Mouse (Mus musculus) liver, embryonic 15.5 days (tissue): ENCODE results near the gene Gm20388. TPM values are rescaled to one million over a fixed set of nuclear protein-coding genes. Genes with fewer than 3 reads are reported as not detected.
"Not testable (repeated sequence)": the region's sequence is repeated elsewhere in the genome, so short reads cannot be mapped to it uniquely, and the experiment has no call there.

Experiments used
- ATAC-seq: fragments of 200-750 bp; cut with Nextera tagmentation; 2 replicates; pipeline ENCODE4 v1.8.0; 2017; ENCODE audit warnings: moderate number of reproducible peaks, mild to moderate bottlenecking, moderate library complexity; ENCODE audit not compliant: insufficient read depth
- H3K27ac ChIP-seq: fragments of 300-500 bp; sonication (generic); replicated peaks from 2 replicates; pipeline ENCODE4 v1.5.1; 2015; ENCODE audit warnings: mild to moderate bottlenecking, inconsistent platforms
- H3K27me3 ChIP-seq: fragments of 300-500 bp; sonication (generic); 2 replicates; pipeline ENCODE4 v1.6.1; 2015; ENCODE audit warnings: mild to moderate bottlenecking, inconsistent platforms
- H3K36me3 ChIP-seq: fragments of 300-500 bp; sonication (generic); replicated peaks from 2 replicates; pipeline ENCODE4 v1.6.1; 2015; ENCODE audit warnings: moderate library complexity, mild to moderate bottlenecking, inconsistent platforms
- H3K4me1 ChIP-seq: fragments of 300-500 bp; sonication (generic); replicated peaks from 2 replicates; pipeline ENCODE4 v1.6.1; 2015; ENCODE audit warnings: inconsistent platforms
- H3K4me2 ChIP-seq: fragments of 300-500 bp; sonication (generic); 2 replicates; pipeline ENCODE4 v1.6.1; 2015; ENCODE audit warnings: moderate library complexity, mild to moderate bottlenecking, inconsistent platforms
- H3K4me3 ChIP-seq: fragments of 300-500 bp; sonication (generic); replicated peaks from 2 replicates; pipeline ENCODE4 v1.5.1; 2015; ENCODE audit warnings: mild to moderate bottlenecking, inconsistent platforms
- H3K9ac ChIP-seq: fragments of 300-500 bp; sonication (generic); 2 replicates; pipeline ENCODE4 v1.6.1; 2015; ENCODE audit warnings: moderate library complexity, mild to moderate bottlenecking, inconsistent platforms
- H3K9me3 ChIP-seq: fragments of 300-500 bp; sonication (generic); replicated peaks from 2 replicates; pipeline ENCODE4 v1.6.1; 2016; ENCODE audit warnings: inconsistent platforms
- WGBS: fragments of 180-500 bp; shearing (Covaris S2); methylation state at CpG from one replicate; pipeline ENCODE4 v1.1.7; 2015; ENCODE audit warnings: mixed read lengths; ENCODE audit not compliant: insufficient replicate concordance; 5-methylcytosine and 5-hydroxymethylcytosine counted together
- polyA plus RNA-seq: library from polyadenylated mRNA; unstranded; fragments of >200 nt; fragmentation: Nextera tagmentation; extraction: Ambion mirVana; gene quantifications from 2 replicates; pipeline ENCODE4 v1.2.1, GENCODE M21; 2015

Gene Gm20388
- polyA plus RNA-seq, 1 experiment from 2014 or later, result not detected

DNA sequence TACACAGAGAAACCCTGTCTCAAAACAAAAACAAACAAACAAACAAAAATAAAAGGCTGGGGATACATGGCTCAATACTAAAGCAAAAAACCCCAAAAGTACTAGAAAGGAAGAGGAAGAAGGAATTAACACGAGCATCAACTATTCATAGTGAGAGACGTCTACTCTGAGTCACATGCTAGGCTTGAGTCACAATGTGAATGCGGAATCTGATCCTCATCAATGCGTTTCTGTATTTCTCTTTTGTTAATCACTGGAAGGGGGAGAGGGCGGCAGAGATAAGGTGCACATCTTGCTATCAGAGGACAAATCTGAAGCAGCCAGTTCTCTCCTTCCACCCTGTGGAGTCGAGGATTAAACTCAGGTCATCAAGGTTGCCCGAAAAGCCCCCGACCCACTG, 3117.1 kb downstream of the Gm20388 start:
- Histone ChIP-seq H3K9ac (no peak overlapping the region), H3K27me3 (no peaks in the 10 kb centered on the region), H3K4me3 (no peak overlapping the region), H3K4me1 (peaks cover 55% of the 10 kb centered on the region), H3K27ac (no peak overlapping the region), H3K9me3 (no peaks in the 10 kb centered on the region), H3K4me2 (no peak overlapping the region), H3K36me3 (no peaks in the 10 kb centered on the region)
- 62% methylated on average over 8 of the region's 8 CpGs for WGBS
- no peak for ATAC-seq

DNA sequence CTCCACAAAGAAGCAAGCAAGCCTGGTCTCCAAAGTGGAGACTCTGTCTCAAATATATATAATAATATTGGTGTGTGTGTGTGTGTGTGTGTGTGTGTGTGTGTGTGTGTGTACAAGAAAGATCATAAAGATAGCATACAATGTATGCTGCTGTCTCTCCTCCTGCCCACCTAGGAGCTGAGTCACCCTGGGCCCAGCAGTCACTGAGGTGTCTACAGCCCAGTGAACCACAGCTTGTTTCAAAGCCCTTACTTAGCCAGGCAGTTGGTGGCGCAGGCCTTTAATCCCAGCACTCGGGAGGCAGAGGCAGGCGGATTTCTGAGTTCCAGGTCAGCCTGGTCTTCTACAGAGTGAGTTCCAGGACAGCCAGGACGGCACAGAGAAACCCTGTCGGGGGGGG, 3119.4 kb downstream of the Gm20388 start:
- ATAC-seq, H3K4me2 ChIP-seq, H3K27ac ChIP-seq, H3K4me3 ChIP-seq, H3K36me3 ChIP-seq, H3K9ac ChIP-seq, H3K9me3 ChIP-seq, H3K27me3 ChIP-seq: not testable (repeated sequence)
- WGBS, result 59% methylated on average over 5 of the region's 5 CpGs
- peaks cover 69% of the 10 kb centered on the region for H3K4me1 ChIP-seq

DNA sequence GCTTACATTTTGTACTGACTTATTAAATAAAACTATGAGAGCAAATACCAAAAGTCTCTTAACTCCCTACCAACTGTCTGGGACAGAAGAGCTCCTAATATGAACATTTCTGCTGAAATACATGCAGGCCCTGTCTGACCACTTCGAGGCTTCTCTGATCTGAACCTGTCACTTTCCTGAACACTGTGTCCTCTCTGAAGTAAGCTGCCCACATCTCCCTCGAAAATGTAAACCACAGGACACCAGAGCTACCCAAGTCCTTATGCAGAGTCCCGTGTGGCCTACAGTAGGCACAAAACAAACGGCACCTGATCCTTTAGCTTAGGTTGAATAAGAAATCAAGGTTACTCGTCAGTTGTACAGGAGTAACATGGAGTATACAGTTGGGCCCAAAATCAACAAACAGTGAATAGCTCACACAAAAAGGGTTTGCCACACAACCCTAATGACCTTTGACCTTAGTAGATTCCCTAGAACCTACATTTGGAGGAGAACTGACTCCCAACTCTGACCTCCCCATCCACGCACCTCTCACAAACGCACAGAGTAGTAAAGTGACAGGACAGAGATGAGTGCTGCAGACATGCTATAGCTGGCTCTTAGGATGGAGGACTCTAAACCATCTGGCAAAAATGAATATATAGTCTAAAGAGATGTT, 3120.8 kb downstream of the Gm20388 start:
- Histone ChIP-seq H3K4me1 (peaks cover 69% of the 10 kb centered on the region), H3K9ac (no peak overlapping the region), H3K4me2 (no peak overlapping the region), H3K27ac (no peak overlapping the region; the same call in 1 of the 2 replicates), H3K9me3 (no peaks in the 10 kb centered on the region), H3K27me3 (no peaks in the 10 kb centered on the region), H3K4me3 (no peak overlapping the region), H3K36me3 (no peaks in the 10 kb centered on the region)
- no peak for ATAC-seq
- 54% methylated on average over 7 of the region's 7 CpGs for WGBS

DNA sequence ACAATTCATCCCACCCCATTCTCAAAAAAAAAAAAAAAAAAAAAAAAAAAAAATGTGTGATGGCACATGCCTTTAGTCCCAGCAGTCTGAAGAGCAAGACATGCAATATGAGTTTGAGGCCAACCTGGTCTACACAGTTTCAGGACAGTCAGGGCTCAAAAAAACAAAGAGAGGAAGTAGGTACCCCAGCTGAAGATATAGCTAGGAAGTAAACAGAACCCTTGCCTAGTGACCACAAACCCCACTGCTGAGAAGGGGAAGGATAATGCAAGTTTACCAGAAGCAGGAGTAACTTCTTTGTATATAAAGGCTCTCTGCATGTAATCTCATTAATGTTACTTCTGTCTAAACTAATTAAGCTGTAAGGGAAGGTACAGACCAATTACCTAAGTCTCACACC, 3122.1 kb downstream of the Gm20388 start:
- Histone ChIP-seq H3K4me2 (no peak overlapping the region), H3K9ac (no peak overlapping the region), H3K4me1 (peaks cover 79% of the 10 kb centered on the region), H3K4me3 (no peak overlapping the region), H3K27me3 (no peaks in the 10 kb centered on the region), H3K27ac (no peak overlapping the region), H3K9me3 (no peaks in the 10 kb centered on the region), H3K36me3 (no peaks in the 10 kb centered on the region)
- no peak for ATAC-seq

DNA sequence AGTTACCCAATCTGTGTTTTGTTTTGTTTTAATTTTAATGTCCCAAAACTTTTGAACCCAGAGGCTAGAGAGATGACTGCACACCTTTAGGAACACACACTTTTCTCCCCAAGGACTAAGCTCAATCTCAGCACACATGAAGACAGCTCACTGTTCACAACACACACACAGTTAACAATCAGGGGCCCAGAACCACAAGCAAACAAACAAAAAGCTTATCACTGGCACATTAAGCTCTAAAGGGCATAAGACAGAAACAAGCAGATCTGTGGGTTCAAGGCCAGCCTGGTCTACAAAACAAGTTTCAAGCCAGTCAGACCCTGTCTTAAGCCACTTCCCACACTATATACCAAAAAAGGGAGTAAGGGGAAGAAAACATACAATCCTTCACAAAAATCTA, 3122.8 kb downstream of the Gm20388 start:
- Histone ChIP-seq H3K4me1 (peaks cover 79% of the 10 kb centered on the region), H3K36me3 (no peaks in the 10 kb centered on the region), H3K27me3 (no peaks in the 10 kb centered on the region), H3K4me3 (no peak overlapping the region), H3K9me3 (no peaks in the 10 kb centered on the region), H3K9ac (no peak overlapping the region), H3K4me2 (no peak overlapping the region), H3K27ac (peak overlapping the region; percentile 66)
- ATAC-seq, result no peak

DNA sequence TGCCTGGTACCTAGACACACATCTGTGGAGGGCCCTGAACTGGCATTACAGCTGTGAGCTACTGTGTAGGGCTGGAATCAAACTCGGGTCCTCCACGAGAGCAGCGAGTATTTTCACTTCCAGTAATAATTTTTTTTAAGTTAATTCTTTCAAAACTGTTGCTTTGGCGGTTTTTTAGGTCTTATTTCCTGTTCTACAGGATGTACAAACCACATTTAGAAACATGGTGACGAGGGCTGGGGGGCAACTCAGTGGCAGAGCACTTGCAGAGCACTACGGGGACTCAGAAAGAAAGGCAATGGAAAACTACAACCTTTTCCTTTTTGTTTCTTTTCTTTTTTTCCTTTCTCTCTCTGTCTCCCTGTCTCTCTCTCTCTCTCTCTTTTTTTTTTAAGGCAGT, 3123.5 kb downstream of the Gm20388 start:
- ATAC-seq, result no peak
- Histone ChIP-seq H3K27ac (peak overlapping the region; percentile 21), H3K36me3 (no peaks in the 10 kb centered on the region), H3K4me2 (peak overlapping the region; percentile 0; the same call in 1 of the 2 replicates), H3K27me3 (no peaks in the 10 kb centered on the region), H3K9me3 (no peaks in the 10 kb centered on the region), H3K4me3 (no peak overlapping the region), H3K4me1 (peaks cover 85% of the 10 kb centered on the region), H3K9ac (no peak overlapping the region)
- 22% methylated on average over 6 of the region's 6 CpGs for WGBS

DNA sequence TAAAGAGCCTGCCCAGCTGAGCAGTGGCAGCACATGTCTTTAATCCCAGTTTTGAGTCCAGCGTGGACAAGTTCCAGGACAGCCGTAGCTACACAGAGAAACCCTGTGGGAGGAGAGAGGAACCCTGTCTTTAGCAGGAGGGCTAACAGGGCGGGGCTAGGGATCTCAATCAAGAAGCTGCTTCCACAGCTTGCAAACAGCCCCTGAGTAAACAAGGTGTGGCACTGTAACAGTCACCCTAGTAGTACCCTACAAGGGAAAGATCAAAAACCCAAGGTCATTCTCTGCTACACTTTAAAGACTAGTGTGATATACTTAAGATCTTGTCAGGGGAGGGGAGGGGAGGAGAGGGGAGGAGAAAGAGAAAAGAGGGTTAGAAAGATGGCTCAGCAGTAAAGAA, 3126.3 kb downstream of the Gm20388 start:
- peaks cover 87% of the 10 kb centered on the region for H3K4me1 ChIP-seq
- H3K27ac ChIP-seq, result peak overlapping the region; percentile 93
- peak overlapping the region; percentile 13 for H3K4me3 ChIP-seq
- peak; percentile 83 for ATAC-seq
- H3K9me3 ChIP-seq, result no peaks in the 10 kb centered on the region
- peak overlapping the region; percentile 40; the same call in 1 of the 2 replicates for H3K9ac ChIP-seq
- peak overlapping the region; percentile 53 for H3K4me2 ChIP-seq
- no peaks in the 10 kb centered on the region for H3K36me3 ChIP-seq
- WGBS, result 14% methylated on average over 3 of the region's 3 CpGs
- no peaks in the 10 kb centered on the region for H3K27me3 ChIP-seq

DNA sequence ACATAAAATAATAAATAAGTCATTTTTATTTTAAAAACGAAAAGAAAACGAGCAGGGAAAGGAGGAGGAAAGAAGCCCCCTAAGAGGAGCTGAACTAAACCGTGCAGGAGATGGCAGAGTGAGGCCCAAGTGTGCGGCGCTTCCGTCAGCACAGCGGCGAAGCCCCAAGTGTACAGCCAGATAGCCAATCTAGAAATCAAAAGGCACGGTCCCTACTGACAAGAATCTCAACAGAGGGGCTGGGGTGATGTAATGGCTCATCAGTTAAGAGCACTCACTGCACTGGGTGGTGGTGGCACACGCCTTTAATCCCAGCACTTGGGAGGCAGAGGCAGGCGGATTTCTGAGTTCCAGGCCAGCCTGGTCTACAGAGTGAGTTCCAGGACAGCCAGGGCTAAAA, 3126.8 kb downstream of the Gm20388 start:
- Histone ChIP-seq H3K36me3 (no peaks in the 10 kb centered on the region), H3K4me1 (peaks cover 82% of the 10 kb centered on the region), H3K9ac (0 out of 2 replicates have a peak overlapping the region, but pooled peaks have one; percentile 40), H3K4me3 (peak overlapping the region; percentile 13), H3K9me3 (no peaks in the 10 kb centered on the region), H3K27ac (peak overlapping the region; percentile 93), H3K4me2 (peak overlapping the region; percentile 53), H3K27me3 (no peaks in the 10 kb centered on the region)
- 21% methylated on average over 11 of the region's 11 CpGs for WGBS
- no peak for ATAC-seq

DNA sequence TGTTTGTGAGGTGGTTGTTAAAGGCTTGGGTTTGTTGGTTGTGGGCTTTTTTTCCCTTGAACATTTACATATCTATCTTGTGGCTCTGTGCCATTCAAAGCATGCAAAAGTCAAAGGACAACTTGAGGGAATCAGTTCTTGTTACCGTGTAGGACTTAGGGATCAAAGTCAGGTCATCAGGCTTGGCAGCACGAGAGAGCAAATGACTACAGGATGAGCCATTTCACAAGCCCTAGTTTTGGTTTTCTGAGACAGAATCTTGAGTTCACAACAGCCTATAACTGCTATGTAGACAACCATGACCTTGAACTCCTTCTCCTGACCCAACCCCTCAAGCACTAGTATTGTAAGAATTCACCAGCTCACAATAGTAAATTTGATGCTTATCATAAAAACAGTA, 3127.7 kb downstream of the Gm20388 start:
- H3K9me3 ChIP-seq, result no peaks in the 10 kb centered on the region
- no peaks in the 10 kb centered on the region for H3K36me3 ChIP-seq
- 0 out of 2 replicates have a peak overlapping the region, but pooled peaks have one; percentile 93 for H3K27ac ChIP-seq
- no peak overlapping the region for H3K4me2 ChIP-seq
- no peak for ATAC-seq
- H3K4me3 ChIP-seq, result no peak overlapping the region
- no peaks in the 10 kb centered on the region for H3K27me3 ChIP-seq
- peaks cover 79% of the 10 kb centered on the region for H3K4me1 ChIP-seq
- H3K9ac ChIP-seq, result no peak overlapping the region
- 52% methylated on average over 2 of the region's 2 CpGs for WGBS

DNA sequence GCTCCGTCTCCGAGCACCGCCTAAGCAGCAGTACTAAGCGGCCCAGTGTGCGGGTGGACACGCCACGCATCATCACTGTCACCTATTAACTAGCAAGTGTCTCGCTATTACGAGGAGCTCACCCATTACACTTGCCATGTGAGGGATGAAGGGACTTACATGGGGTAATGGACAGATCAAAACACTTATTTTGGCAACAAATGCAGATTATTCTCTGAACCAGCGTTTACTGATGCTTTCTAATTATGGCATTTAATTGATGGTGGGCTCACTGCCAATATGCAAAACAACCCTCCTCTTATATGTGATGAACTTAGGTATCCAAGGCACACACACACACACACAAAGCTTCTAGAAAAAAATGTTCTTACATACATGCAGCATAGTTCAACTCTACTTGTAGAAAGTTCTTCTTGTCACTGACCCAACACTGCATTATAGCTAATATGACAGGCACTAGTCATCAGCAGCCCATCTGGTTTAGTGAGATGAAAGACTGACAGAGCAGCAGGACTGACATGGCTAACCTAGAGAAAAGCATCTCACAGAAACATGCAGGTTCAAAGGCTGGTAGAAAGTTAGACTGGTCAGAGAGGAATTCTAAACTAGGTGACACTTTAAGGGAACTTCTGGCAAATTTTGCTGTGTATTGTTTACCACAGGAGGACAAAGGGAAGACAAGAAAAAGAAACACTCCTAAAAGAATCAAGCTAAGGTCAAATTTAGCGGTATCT, 3128.9 kb downstream of the Gm20388 start:
- Histone ChIP-seq H3K27me3 (no peaks in the 10 kb centered on the region), H3K4me2 (peak overlapping the region; percentile 83), H3K4me3 (peak overlapping the region; percentile 100), H3K9ac (peak overlapping the region; percentile 100), H3K9me3 (no peaks in the 10 kb centered on the region), H3K27ac (peak overlapping the region; percentile 96), H3K36me3 (no peaks in the 10 kb centered on the region), H3K4me1 (peaks cover 78% of the 10 kb centered on the region)
- ATAC-seq, result no peak
- WGBS, result 75% methylated on average over 11 of the region's 11 CpGs

DNA sequence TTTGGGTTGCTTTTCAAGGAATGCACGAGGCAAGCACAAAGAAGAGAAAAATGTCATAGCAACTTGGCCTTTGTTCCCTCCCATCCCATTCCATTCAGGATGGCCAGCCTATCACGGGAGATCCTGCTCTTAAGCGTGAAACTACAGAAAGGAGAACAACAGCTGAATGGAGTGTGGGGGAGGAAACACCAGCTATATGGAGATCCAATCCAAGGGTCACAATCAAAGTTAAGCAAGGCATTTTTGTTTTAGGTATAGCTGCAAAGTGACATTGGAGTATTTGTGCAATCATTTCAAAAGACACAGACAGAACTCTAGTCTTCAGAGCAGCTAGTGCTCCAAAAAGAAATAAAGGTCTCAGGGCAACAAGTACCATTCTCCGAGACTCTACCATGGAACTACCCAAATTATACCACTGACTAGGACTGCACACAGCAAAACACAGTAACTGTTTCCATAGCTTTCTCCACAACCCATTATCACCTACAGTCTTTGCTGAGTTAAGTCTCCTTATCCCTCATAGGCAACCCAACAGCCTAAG, 3129.5 kb downstream of the Gm20388 start:
- peaks cover 78% of the 10 kb centered on the region for H3K4me1 ChIP-seq
- H3K4me2 ChIP-seq, result peak overlapping the region; percentile 83
- no peak for ATAC-seq
- no peaks in the 10 kb centered on the region for H3K9me3 ChIP-seq
- H3K4me3 ChIP-seq, result peak overlapping the region; percentile 100
- WGBS, result 11% methylated on average over 4 of the region's 4 CpGs
- H3K9ac ChIP-seq, result peak overlapping the region; percentile 100
- H3K36me3 ChIP-seq, result 0 out of 2 replicates have a peak, but pooled peaks cover 2% of the 10 kb centered on the region
- peak overlapping the region; percentile 96 for H3K27ac ChIP-seq
- H3K27me3 ChIP-seq, result no peaks in the 10 kb centered on the region
